Mouse (Mus musculus): ENCODE results near the gene Ltbp2. TPM values are rescaled to one million over a fixed set of nuclear protein-coding genes. Genes with fewer than 3 reads are reported as not detected.

Ltbp2 gene
- 0.71 and 0.93 TPM in 2 replicates for polyA plus RNA-seq (2016; fragmentation: Nextera tagmentation; extraction: Ambion mirVana)

DNA sequence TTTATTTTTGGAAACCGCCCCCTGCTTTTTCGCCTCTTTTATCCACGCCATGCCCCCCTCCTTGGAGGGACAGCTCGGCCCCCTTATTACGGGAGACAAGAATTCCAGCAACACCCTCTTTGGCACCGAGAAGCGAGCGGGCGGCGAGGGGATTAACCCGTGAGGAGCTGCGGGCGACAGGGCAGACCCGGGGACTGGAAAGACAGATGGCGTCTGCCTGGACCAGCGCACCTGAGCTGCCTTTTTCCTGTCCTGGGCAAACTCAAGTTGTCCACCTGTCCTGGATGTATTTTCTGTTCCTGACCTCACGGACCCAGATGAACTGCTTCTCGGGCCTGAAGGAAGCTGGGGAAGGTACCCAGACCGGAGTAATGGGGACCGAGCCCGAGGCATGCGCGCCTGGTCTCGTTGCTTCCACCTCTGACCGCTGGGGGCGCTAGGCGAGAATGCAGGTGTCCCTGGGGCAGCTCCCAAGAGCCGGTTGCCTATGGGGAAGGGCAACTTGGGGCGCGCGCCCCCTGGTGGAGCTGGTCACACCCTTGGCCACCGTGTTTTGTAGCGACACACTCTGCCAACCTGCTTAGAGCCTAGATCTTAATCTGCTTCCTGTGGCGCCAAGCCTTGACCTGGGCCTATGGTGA, at the start of gene Ltbp2:
Gene Ltbp2, minus strand, starts transcription at position 52 of the 641 bp plus-strand sequence.
- no peaks in the 10 kb centered on the region for H3K9me3 ChIP-seq
- H3K27me3 ChIP-seq, result peaks cover 58% of the 10 kb centered on the region
- peaks cover 14% of the 10 kb centered on the region for H3K4me1 ChIP-seq
- ATAC-seq (ENCODE audit: insufficient number of reproducible peaks, insufficient read depth, low FRiP score, low TSS enrichment), result 0 out of 2 replicates have a peak, but pooled peaks have one; percentile 65
- 2% methylated on average over 34 of the region's 34 CpGs for WGBS
- peak within 1 kb of the TSS; percentile 32 for H3K4me3 ChIP-seq
- peak within 1 kb of the TSS; percentile 21; the same call in 1 of the 2 replicates for H3K9ac ChIP-seq
- peak within 1 kb of the TSS; percentile 49 for H3K4me2 ChIP-seq (replicated peaks)
- no peaks in the 10 kb centered on the region for H3K36me3 ChIP-seq
- no peak within 1 kb of the TSS for H3K27ac ChIP-seq

- whole genome bisulfite sequencing, result 90% methylated on average over 5 of the region's 5 CpGs
- no peak for ATAC-seq (ENCODE audit: insufficient number of reproducible peaks, insufficient read depth, low FRiP score, low TSS enrichment)
- H3K4me2 ChIP-seq (replicated peaks), result no peak overlapping the region
- H3K4me1 ChIP-seq, result no peaks in the 10 kb centered on the region
- no peak overlapping the region for H3K27ac ChIP-seq
- no peaks in the 10 kb centered on the region for H3K9me3 ChIP-seq
- H3K27me3 ChIP-seq, result no peaks in the 10 kb centered on the region
- H3K9ac ChIP-seq, result no peak overlapping the region
- H3K36me3 ChIP-seq, result peaks cover 84% of the 10 kb centered on the region
- no peak overlapping the region for H3K4me3 ChIP-seq
Observed at GRCm38 (mm10) chr12:84924324-84924723, 48.0 kb upstream of the Ltbp2 start.

- H3K36me3 ChIP-seq, result peaks cover 81% of the 10 kb centered on the region
- no peak for ATAC-seq (ENCODE audit: insufficient number of reproducible peaks, insufficient read depth, low FRiP score, low TSS enrichment)
- 81% methylated on average over 8 of the region's 8 CpGs for WGBS
- H3K9me3 ChIP-seq, result no peaks in the 10 kb centered on the region
- no peak overlapping the region for H3K27ac ChIP-seq
- H3K4me3 ChIP-seq, result no peak overlapping the region
- no peaks in the 10 kb centered on the region for H3K27me3 ChIP-seq
- no peaks in the 10 kb centered on the region for H3K4me1 ChIP-seq
- no peak overlapping the region for H3K4me2 ChIP-seq (replicated peaks)
- H3K9ac ChIP-seq, result no peak overlapping the region
Observed at GRCm38 (mm10) chr12:84921881-84922419, 45.6 kb upstream of the Ltbp2 start.

- no peaks in the 10 kb centered on the region for H3K9me3 ChIP-seq
- no peak overlapping the region for H3K4me2 ChIP-seq (replicated peaks)
- WGBS, result 92% methylated on average over 6 of the region's 6 CpGs
- H3K4me1 ChIP-seq, result peaks cover 15% of the 10 kb centered on the region; the same call in 1 of the 2 replicates
- no peak for ATAC-seq (ENCODE audit: insufficient number of reproducible peaks, insufficient read depth, low FRiP score, low TSS enrichment)
- H3K27ac ChIP-seq, result no peak overlapping the region
- no peak overlapping the region for H3K4me3 ChIP-seq
- no peaks in the 10 kb centered on the region for H3K27me3 ChIP-seq
- H3K9ac ChIP-seq, result no peak overlapping the region
- peaks cover 60% of the 10 kb centered on the region for H3K36me3 ChIP-seq
Observed at GRCm38 (mm10) chr12:84918809-84919208, 42.5 kb upstream of the Ltbp2 start.

DNA sequence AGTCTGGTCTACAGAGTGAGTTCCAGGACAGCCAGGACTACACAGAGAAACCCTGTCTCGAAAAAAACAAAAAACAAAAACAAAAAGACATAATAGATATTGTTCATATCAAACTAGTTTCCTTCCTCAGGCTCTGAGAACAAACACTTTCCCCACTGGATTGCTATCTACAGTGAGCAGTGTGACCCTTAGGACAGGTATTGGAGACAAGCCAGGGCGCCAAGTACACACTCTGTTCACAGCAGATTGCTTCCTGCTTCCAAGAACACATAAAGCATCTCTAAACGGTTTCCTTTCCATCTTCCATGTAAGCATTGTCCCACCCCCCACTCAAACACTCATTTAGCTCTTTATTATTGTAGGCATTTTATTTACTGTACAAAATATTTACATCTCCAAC, 41.5 kb upstream of the Ltbp2 start:
- Histone ChIP-seq H3K9me3 (no peaks in the 10 kb centered on the region), H3K36me3 (peaks cover 52% of the 10 kb centered on the region), H3K4me2 (replicated peaks) (no peak overlapping the region), H3K27ac (no peak overlapping the region), H3K4me1 (peaks cover 22% of the 10 kb centered on the region; the same call in 1 of the 2 replicates), H3K9ac (no peak overlapping the region), H3K4me3 (no peak overlapping the region), H3K27me3 (no peaks in the 10 kb centered on the region)
- ATAC-seq (ENCODE audit: insufficient number of reproducible peaks, insufficient read depth, low FRiP score, low TSS enrichment), result no peak
- WGBS, result 82% methylated on average over 3 of the region's 3 CpGs

GRCm38 (mm10) chr12:84914959-84915358, 38.6 kb upstream of the Ltbp2 start:
- Histone ChIP-seq H3K4me2 (replicated peaks) (no peak overlapping the region), H3K27me3 (no peaks in the 10 kb centered on the region), H3K9me3 (no peaks in the 10 kb centered on the region), H3K27ac (no peak overlapping the region), H3K4me1 (peaks cover 25% of the 10 kb centered on the region; the same call in 1 of the 2 replicates), H3K36me3 (peaks cover 28% of the 10 kb centered on the region), H3K4me3 (no peak overlapping the region), H3K9ac (no peak overlapping the region)
- 85% methylated on average over 5 of the region's 5 CpGs for WGBS
- no peak for ATAC-seq (ENCODE audit: insufficient number of reproducible peaks, insufficient read depth, low FRiP score, low TSS enrichment)

GRCm38 (mm10) chr12:84912652-84913104, 36.3 kb upstream of the Ltbp2 start:
- Histone ChIP-seq H3K9ac (no peak overlapping the region), H3K4me1 (peaks cover 28% of the 10 kb centered on the region), H3K36me3 (peaks cover 11% of the 10 kb centered on the region), H3K27me3 (no peaks in the 10 kb centered on the region), H3K27ac (no peak overlapping the region), H3K4me3 (no peak overlapping the region), H3K4me2 (replicated peaks) (no peak overlapping the region), H3K9me3 (no peaks in the 10 kb centered on the region)
- no peak for ATAC-seq (ENCODE audit: insufficient number of reproducible peaks, insufficient read depth, low FRiP score, low TSS enrichment)
- 91% methylated on average over 4 of the region's 4 CpGs for WGBS

- H3K9me3 ChIP-seq, result no peaks in the 10 kb centered on the region
- no peak overlapping the region for H3K27ac ChIP-seq
- no peak overlapping the region for H3K4me3 ChIP-seq
- H3K4me2 ChIP-seq (replicated peaks), result no peak overlapping the region
- H3K27me3 ChIP-seq, result no peaks in the 10 kb centered on the region
- ATAC-seq (ENCODE audit: insufficient number of reproducible peaks, insufficient read depth, low FRiP score, low TSS enrichment), result no peak
- 0 out of 2 replicates have a peak, but pooled peaks cover 2% of the 10 kb centered on the region for H3K36me3 ChIP-seq
- 85% methylated on average over 2 of the region's 2 CpGs for WGBS
- H3K9ac ChIP-seq, result no peak overlapping the region
- H3K4me1 ChIP-seq, result peaks cover 38% of the 10 kb centered on the region
Observed at GRCm38 (mm10) chr12:84911640-84912039, 35.3 kb upstream of the Ltbp2 start.

GRCm38 (mm10) chr12:84910066-84910465, 33.7 kb upstream of the Ltbp2 start:
- Histone ChIP-seq H3K4me1 (peaks cover 36% of the 10 kb centered on the region), H3K36me3 (no peaks in the 10 kb centered on the region), H3K9me3 (no peaks in the 10 kb centered on the region), H3K9ac (no peak overlapping the region), H3K4me3 (no peak overlapping the region), H3K27ac (no peak overlapping the region), H3K4me2 (replicated peaks) (no peak overlapping the region), H3K27me3 (no peaks in the 10 kb centered on the region)
- ATAC-seq (ENCODE audit: insufficient number of reproducible peaks, insufficient read depth, low FRiP score, low TSS enrichment), result no peak
- WGBS, result 91% methylated on average over 4 of the region's 4 CpGs

DNA sequence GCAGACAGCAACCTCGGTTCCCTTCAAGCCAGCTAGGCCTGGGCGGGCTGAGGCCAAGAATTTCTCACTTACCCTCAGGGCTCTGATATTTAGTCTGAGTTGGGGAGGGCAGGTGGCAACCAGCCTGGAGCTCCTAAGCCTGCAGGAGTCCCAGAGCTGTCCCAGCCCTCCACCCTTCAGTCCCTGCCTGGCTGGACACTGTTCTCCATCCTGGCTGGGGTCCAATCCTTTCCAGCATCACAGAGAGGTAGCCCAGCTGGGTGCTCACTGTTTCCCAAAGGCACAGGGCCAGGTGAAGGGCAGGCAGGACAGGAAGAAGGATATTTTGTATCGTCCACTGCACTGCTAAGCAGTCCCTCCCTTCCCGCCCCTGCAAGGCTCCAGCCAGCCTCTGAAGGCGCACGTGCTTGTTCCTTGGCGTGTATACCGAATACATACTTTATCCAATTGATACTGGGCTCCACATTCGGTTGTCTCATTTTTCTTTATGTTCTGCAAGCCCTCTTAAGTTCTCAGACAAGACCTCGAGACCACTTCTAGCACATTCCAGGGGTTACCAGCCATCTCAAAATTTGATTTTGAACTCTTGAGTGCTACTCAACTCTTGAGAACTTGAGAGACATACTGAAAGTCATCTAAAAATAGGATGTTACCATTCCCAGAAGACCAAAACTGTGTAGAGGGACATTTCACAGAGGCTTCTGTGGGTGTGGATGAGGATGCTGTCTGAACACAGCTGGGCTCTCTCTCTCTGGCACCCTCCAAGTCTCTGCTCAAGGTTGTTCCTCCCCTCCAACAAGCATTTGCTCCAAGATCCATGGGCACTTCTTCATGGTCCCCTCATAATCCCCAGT, 31.5 kb upstream of the Ltbp2 start:
- WGBS, result 61% methylated on average over 10 of the region's 10 CpGs
- H3K4me3 ChIP-seq, result no peak overlapping the region
- peaks cover 17% of the 10 kb centered on the region for H3K4me1 ChIP-seq
- no peaks in the 10 kb centered on the region for H3K27me3 ChIP-seq
- H3K9me3 ChIP-seq, result no peaks in the 10 kb centered on the region
- peak; percentile 18; the same call in 1 of the 2 replicates for ATAC-seq (ENCODE audit: insufficient number of reproducible peaks, insufficient read depth, low FRiP score, low TSS enrichment)
- peak overlapping the region; percentile 71 for H3K27ac ChIP-seq
- no peak overlapping the region for H3K4me2 ChIP-seq (replicated peaks)
- H3K36me3 ChIP-seq, result no peaks in the 10 kb centered on the region
- no peak overlapping the region for H3K9ac ChIP-seq

DNA sequence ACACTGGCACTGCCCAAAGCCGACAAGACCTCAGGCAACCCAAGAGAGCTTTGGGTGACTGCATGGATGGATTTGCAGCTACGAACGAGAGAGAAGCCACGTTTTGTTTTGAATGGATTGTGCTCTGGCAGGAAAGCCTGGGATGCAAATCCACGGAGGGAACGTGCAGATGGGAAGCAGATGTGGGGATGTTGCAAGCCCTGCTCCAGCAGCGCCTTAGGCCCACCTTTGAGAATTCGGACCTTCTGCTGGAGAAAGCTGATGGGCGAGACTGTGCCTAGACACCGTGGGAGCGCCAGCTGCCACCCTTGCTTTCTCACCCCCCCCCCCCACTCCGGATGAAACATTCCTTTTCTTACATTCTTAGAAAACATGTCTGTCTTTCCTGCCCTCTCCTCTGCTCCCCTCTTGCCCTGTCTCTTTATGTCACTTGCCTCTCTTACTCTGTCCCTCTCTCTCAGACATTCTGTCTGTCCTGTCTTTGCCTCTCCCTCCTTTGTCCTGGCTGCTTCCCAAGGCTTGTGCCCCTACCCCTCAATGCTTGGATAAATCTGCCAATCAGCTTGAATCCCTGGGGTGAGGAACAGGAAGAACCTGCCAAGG, 30.8 kb upstream of the Ltbp2 start:
- Histone ChIP-seq H3K27me3 (no peaks in the 10 kb centered on the region), H3K4me2 (replicated peaks) (no peak overlapping the region), H3K36me3 (no peaks in the 10 kb centered on the region), H3K4me3 (no peak overlapping the region), H3K4me1 (peaks cover 17% of the 10 kb centered on the region), H3K9me3 (no peaks in the 10 kb centered on the region), H3K9ac (no peak overlapping the region), H3K27ac (peak overlapping the region; percentile 71)
- 26% methylated on average over 12 of the region's 12 CpGs for WGBS
- peak; percentile 53; the same call in 1 of the 2 replicates for ATAC-seq (ENCODE audit: insufficient number of reproducible peaks, insufficient read depth, low FRiP score, low TSS enrichment)

Measured in embryonic facial prominence, embryonic 12.5 days (tissue).